Mouse (Mus musculus): ENCODE data around the gene B4galt5. TPM values are rescaled to one million over a fixed set of nuclear protein-coding genes. Genes with fewer than 3 reads are reported as not detected.
A peak's percentile ranks its signal among the peaks of the same experiment; 100 is the strongest.

B4galt5 gene
- total RNA-seq, 2 experiments from 2014 or later, result 21.1 to 26.0 TPM

DNA sequence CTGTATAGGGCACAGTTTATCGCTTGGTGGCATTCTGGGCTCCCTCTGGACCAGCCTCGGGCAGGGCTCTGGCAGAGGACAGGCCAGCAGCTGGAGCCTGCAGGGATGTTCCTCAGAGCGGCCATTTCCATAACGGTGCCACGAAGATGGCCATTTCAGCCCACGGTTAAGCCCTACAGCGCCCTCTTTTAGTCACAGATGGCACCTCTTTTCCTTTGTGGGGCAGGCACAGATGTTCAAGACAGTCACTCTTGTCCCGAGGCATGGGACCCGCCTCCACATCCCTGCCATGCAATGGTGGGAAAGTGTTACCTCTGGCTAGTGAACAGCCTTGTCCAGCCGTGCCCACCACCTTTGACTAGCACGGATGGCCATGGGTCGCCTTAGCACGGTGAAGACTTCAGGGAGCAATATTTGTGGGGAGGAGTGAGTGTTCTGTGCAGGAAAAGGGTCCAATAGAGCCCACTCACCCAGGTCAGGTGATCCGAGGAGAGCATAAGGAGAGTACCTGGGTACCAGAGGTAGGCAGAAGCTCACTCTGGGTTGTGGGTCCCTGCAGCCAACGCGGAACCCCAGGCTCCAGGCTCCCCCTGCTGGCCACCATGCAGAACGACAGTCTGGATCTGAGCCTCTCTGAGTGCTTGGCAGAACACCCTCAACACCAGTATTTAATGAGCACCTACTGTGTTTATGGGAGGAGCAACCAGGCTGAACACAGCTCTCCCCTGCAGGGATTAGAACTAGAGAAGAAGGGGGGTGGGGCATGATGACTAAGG lies 70.0 kb downstream of the B4galt5 start:
- peak; percentile 78 for DNase-seq

DNA sequence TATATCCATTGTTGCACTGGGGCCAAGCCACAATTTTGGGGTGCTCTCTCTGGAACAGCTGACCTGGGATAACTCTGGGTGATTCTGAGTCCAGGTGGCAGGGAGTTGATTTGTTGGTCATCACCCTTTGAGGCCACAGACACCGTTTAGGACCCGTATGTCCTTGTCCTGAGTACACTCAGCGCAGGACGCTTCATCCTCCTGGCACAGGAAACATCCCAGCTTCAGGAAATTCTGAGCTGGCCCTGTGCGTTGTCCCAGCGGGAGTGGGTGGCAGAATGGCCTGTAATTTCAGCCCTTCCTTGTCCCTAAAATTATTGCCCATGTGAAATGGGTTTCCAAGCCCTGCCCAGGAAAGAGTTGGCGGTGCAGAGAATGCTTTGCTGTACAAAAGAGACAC lies 71.0 kb downstream of the B4galt5 start:
- peak; percentile 2 for DNase-seq

DNA sequence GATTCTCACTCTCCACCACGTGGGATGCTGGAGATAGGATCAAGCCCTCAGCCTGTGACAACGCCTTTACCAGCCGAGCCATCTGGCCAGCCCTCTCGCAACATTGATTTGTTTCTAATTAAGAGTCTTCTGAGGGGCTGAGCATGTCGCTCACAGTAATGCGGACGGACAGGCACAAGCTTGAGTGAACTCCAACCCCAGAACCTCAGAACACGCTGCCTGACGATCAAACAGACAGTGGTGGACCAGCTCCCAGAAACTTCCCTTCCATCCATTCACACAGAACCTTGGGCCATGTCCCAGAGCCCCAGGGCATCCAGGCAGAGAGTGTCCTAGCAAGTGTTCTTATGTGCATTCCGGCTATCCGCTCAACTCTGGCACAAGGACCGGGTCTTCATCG lies 72.0 kb downstream of the B4galt5 start:
- DNase-seq, result peak; percentile 2

DNA sequence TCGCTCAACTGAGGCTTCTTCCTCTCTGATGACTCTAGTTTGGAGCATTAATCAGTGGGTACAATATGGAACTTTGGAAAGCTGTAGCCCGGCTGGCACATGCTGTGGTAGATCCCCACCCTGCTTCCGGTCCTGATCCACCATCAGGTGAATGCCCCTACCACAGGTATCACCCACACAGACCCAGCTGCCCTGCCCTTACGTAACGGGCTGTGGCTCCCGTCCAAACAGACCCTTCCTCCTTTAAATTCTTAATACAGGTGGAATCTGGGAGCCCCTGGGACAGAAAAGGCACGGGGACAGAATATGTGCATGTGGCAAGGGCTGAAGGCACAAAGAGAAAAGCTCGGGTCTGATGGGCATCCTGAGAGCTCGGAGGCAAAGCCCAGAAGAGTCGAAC lies 73.1 kb downstream of the B4galt5 start:
- DNase-seq, result peak; percentile 4

DNA sequence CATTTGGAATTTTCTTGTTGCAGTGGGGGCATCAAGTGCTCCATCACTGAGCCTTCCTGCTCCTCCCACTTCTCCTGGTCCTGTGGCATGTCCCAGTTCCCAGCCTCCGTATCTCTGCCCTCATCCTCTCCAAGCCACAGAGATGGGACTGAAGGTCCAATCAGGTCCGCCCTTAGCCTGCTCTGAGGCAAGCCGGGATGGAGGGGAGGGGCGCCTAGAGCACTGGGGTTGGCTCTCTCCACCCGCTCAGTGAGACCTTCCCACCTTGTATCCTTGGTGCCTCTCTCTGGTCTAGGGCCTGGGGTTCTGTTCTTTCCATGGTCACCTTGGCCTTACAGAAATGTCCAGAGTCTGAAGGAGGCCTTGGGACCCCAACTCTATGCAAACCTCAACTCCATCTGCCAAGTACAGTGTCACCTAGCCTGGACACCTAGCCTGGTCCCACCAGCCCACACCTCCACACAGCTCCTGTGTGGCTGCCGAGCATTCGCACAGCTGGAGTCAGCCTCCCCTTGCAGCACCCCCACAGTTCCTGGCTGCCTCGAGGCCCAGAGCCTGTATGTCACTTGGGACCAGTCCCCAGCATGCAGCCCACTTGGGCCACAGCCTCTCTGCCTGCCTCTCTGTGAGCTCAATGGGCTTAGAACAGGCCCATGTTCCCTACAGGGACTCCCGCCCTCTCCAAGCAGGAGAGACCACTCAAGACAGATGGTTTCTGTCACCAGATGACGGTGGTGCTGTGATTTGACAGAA lies 74.1 kb downstream of the B4galt5 start:
- DNase-seq, result peak; percentile 3

DNA sequence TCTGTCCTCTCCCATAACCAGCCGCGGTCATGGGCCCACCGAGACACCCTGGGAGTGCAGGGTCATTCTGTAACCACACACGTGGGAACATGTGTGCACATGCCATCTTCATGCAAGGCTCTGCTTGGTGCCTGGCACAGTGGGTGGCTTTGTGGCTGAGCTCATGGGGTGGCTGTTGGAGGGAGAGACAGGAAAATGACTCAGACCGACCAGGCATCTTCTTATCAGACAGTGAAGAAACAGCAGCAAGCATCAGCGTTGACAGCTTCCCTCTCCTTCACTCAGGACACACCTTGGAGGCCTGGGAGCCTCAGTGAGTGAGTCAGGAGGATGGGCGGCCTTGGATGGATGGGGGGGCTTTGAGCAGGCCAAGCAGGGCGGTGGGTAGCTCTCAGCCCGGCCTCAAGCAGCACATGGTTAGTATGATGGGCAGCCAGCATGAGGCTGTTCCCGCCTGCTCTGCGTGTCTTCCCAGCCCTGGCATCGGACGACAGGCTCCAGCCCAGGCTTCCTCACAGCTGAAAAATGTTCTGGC lies 75.7 kb downstream of the B4galt5 start:
- DNase-seq, result peak; percentile 5

DNA sequence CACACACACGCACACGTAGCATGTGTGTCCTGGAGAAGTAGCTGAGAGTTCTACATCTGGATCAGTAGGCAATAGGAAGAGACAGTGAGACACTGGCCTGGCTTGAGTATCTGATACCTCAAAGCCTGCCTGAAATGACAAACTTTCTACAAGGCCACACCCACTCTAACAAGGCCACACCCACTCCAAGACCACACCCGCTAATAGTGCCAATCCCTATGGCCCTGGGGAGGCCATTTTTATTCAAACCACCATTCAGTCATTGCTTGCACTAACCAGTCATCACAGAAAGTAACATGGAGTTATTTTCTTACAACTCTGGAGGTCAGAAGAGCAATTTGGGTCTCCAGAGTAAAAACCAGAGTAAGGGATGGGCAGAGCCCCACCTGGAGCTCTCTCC lies 76.3 kb downstream of the B4galt5 start:
- no peak for DNase-seq

DNA sequence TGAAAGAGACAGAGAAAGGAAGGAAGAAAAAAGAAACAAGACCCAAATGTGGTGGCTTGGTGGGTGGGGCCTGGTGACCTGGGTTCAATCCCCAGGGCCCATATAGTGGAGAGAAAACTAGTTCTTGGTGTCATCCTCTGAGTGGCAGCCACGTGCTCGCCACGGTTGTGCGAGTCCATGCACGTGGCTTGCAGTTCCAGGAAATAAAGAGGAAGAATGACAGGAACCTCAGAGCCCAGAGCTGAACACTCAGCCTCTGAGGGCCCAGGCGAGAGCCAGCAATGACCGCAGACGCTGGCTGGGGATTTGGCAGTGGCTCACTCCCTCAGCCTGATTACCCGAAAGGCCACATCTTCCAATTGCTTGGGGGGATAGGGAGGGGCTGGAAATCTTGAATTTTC lies 77.9 kb downstream of the B4galt5 start:
- DNase-seq, result peak; percentile 29

DNA sequence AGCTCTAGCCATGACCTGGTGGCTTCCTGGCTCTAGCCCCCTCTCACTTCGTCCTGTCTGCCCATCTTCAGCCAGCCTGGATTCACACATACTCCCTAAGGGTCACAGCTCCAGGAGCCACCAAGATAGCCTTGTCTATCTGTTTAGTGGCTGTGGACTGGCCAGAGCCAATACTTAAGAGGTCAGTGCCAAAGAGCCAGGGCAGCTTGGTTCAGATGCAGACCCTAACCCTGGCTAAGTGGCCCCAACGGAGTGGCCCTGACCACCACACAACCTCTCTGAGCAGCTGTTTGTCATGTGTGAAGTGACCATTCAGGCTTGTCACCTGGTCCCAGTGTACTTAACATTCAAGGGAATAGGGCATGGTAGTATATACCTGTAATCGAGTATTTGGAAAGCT lies 78.5 kb downstream of the B4galt5 start:
- peak; percentile 1 for DNase-seq

DNA sequence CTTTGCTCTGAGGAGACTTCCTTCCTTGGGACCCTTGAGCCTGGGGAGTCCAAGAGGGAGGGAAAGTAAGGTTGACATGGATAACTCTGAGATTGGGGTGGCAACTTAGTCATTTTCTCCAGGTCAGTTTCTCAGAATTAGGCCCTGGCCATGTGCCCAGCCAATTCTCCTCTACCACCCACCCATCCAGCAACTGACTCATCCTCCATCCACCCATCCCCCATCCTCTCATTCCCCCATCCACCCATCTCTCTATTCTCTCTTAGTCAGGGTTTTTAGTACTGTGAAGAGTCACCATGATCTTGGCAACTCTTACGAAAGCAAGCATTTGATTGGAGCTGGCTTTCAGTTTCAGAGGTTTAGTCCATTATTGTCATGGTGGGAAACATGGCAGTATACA lies 80.3 kb downstream of the B4galt5 start:
- DNase-seq, result peak; percentile 4

DNA sequence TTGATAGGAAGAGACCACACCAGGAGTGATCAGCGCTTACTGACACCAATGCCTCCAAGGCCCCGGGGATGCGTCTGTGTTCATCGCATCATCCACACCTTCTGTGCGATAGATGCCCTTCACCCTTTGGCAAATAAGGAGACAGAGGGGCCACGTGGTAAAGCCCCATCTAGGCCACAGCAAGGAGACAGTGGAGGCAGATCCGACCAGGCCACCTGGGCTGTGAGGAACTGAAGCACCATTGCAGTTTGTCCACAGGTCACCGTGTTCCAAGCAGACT lies 80.6 kb downstream of the B4galt5 start:
- DNase-seq, result peak; percentile 2

DNA sequence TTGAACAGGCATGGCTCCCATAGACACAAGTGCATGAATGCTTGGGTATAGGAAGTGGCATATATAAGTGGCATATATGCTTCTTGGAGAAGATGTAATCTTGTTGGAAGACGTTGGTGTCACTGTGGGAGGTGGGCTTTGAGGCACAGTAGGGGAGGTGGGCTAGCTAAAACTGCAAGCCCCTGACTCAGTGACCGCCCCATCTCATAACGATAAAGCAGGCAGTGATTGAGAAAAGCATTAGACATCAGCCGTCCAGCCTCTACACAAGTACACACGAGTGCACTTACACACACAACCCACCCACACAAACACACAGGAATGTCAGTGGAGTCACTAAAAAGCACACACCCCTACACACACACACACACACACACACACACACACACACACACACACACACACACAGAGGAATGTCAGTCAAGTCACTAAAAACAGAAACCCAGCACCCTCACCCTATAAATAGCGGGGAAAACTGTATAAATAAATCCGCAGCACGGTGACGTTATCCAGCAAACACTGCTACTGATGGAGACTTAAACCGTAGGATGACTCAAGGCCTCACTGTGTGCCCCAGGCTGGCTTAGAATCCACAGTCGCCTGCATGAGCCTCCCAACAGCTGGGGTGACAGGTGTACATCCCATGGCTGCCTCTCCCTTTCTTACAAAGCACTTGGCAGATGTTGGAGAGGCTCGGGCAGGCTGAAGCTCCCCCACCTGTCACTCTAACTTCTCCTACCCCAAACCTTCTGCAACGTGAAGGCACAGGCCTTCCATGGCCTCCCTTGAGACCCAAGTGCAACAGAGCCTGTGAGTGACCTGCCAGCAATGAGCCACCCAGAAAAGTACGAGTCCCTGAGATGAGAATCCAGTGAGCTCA lies 81.2 kb downstream of the B4galt5 start:
- DNase-seq, result peak; percentile 16

DNA sequence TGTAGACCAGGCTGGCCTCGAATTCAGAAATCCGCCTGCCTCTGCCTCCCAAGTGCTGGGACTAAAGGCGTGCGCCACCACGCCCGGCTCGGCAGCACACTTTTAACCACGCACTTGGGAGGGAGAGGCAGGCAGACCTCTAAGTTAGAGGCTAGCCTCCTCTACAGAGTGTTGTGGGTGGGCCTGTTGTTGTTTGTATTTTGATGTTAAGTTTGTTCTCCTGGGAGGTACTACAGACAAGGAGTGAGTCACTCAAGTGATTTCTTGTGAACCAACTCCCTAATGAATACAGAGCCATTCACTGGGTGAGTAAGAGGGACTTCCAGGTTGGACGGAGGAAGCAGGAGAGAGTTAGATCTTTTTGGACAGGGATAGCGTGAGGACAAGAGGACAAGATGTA lies 82.8 kb downstream of the B4galt5 start:
- DNase-seq, result no peak

DNA sequence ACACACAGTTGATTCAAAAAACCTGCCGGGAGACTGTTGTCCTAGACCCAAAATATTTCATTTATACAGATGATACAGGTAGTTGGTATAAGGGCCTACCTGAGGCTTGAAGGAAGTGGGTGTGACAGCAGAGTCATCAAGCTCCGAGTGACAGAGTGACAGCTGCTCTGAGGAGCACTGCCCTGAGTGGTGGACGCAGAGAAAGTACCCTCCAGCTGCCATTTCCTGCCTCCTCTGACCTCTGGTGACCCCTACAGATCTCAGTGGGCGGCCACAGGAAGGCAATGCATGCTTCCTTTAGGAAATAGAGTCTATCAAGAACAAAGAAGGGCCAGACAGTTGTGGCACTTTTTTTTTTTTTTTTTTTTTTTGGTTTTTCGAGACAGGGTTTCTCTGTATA lies 83.2 kb downstream of the B4galt5 start:
- peak; percentile 2 for DNase-seq

DNA sequence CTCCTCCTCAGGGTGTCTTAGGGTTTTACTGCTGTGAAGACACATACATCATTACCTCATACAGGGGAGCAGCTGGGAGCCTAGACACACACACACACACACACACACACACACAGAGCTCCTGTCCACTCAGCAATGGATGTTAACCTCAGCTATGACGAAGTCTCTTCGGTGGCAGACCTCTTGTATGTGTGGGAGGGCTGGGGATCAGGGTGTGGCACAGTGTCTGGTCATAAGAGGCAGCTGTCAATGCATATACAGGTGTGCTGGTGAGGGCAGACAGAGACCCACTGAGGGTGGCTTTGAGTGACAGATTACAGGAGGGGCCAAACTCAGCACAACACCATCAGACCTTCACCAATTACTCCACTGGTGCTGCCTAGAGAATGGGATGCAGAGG lies 84.0 kb downstream of the B4galt5 start:
- DNase-seq, result peak; percentile 4

DNA sequence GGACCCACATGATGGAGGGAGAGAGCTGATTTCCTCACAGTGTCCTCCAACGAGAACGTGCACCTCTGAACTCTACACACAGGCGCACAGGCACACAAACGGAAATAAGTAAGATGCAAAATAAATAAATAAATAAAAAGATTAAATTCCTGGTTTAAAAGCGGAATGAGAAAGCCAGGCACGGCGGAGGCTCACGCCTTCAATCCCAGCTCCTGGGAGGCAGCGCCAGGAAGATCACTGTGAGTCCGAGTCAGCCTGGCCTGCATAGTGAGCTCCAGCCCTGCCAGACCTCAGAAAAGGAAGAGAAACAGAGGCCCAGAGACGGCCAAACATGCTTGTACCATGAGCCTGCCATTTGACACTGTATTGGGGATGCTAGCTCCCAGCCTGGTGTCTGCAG lies 85.1 kb downstream of the B4galt5 start:
- DNase-seq, result no peak

DNA sequence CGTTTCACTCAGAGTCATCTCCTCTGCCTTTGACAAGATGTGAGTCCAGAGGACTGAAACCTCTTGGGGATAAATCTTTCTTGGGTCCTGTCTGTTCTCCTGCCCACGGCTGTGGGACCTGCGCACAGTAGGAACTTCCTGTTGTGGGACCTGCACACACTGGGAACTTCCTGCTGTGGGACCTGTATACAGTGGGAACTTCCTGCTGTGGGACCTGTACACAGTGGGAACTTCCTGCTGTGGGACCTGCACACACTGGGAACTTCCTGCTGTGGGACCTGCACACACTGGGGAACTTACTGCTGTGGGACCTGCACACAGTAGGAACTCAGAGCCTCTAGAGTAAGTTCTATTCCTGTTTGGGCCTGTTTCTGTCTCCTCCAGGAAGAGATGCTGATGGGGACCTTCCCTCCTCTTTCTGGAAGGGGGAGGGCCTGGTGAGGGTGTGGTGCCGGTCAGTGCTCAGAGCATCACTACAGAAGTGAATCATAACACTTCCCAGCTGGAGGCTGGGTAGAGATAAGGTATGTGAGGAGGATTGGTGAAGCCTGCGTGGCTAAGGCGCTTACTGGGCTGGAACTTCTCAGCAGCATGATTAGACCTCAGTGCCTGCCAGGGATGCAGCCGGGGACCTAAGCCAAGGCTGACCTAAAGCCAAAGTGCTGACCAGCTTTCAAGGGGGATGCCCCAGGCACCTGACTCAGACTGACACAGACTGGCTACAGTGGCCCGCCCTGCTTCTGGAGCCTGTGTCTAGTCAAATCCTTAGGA lies 85.8 kb downstream of the B4galt5 start:
- DNase-seq, result no peak

DNA sequence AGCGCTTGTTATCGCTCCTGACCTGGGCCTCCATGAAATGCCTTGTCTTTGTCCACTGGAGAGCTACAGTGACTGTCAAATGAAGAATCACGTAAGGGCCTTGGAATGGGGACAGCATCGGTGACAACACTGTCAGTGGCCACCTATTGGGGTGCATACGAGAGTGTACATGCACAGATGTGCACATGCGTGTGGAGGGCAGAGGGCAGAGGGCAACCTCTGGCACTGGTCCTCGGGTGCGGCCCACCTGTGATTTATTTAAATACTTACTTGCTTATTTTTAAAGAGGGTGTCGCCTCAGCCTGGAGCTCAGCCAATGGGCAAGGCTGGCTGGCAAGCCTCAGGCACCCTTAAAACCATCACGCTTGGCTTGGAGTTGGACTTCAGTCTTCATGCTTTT lies 86.5 kb downstream of the B4galt5 start:
- no peak for DNase-seq

DNA sequence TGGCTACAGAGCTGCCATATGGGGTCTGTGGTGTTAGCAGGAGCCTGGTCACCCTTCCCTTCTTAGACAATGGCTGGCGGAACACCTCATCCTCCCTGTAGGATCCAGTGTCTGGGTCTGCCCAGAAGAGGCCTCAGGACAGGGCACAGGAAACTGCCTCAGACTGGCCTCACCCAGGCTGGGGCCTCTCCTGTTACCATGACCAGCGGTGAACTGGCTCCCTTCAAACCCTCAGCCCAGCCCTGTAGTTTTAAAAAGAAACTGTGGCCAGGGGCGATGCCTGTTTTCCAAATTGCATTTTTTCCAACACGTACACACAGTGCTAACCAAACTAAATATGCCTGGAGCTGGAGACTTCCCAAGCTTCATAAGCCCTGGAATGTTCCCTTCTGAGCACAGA lies 87.9 kb downstream of the B4galt5 start:
- no peak for DNase-seq

DNA sequence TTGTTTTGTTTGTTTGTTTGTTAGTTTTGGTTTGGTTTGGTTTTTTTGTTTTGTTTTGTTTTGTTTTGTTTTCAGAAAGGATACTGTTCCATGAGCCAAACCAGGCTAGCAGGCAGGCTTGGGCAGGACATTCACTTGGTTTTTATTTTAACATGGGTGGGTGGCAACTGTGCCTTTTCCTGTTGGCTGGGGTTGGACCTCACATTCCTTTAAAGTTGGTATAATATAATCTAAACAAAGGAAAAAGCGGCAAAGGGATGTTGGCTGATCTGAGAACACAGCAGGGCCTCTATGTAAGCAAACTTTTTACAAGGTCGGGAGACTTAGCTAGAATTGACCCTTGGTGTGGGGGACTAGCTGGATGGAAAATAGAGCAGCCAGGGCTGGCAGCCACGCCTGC lies 91.2 kb downstream of the B4galt5 start:
- DNase-seq, result no peak

DNA sequence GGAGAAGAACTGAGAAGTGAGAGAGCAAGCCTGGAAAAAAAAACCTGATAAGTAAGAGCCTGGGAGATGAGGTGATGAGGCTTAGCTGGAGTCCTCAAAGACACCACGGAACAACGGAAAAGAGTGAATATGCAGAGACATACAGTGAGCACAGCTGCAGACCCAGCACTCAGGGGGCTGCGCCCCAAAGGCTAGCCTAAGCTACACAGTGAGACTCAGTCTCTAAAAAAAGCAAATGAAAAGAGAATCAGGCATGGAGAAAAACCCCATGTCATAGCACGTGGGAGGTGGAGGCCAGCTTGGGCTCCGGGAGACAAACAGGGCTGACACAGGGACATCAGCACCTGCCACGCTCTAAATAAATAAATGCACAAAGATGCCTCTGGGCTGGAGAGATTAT lies 94.2 kb downstream of the B4galt5 start:
- DNase-seq, result no peak

DNA sequence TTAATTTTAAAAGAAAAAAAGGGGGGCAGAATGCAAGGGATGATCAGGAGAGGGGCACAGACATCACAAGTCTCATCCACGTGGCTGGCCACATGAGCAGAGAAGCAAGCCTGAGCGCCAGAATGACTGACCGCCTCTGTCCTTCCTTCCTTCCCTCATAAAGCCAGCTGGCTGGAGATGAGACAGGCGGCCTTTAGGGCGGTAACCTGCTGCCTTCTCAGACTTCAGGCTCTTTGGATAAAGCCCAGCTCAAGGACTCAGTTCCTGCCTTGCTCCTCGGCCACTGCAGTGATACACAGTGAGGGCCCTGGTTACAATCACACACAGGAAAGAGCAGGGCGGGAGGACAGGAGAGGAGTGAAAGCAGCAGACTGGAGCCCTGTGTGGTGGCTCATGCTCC lies 94.8 kb downstream of the B4galt5 start:
- peak; percentile 61 for DNase-seq

All from gastrocnemius, postnatal 10 days (tissue).